Mouse (Mus musculus) 3T3-L1 (cell line): ENCODE data around the gene Myo15b.
"Not testable (repeated sequence)": the region's sequence is repeated elsewhere in the genome, so short reads cannot be mapped to it uniquely, and the experiment has no call there.

Experiments
- DNase-seq: peaks from one replicate; pipeline ENCODE4 v3.0.0-alpha.2; 2015; ENCODE audit warnings: low read depth, low spot score

Myo15b gene

DNA sequence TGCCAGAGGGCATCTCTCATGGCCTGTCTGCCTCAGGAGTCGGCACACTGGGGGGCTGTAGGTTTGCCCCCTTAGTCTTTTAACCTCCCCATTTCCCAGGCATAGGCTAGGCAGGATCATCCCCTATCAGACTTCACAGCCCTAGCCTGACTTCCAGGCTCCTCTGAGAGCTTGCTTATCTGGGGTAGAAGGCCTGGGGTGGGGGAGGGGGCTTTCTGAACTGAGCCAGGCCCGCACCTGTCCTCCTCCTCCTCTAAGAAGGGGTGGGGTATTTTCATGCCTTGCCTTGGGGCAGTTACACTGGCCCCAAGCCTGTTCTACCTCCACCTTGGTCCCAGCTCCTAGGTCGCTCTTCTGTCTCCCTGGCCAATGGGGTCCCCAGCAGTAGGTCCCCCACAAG is 26.7 kb upstream of the Myo15b start:
- no peak for DNase-seq

DNA sequence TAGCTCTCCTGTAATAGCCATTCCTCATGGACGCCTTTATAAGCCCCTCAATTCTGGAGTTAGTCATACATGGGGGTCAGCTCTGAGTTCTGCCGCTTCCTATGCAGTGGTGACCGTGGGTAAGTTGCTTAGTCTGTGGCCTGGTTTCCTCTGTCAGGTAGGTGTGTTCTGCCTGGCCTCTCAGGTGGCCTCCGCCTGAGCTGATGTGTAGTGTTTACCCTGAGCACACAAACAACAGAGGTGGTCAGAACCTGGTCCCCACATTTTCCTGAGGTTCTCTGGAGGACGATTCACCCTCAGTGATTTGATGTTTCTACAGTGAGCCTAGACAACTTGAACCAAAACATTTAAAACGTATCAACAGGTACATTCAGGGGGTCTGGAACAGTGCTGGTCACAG is 26.1 kb upstream of the Myo15b start:
- DNase-seq: no peak

DNA sequence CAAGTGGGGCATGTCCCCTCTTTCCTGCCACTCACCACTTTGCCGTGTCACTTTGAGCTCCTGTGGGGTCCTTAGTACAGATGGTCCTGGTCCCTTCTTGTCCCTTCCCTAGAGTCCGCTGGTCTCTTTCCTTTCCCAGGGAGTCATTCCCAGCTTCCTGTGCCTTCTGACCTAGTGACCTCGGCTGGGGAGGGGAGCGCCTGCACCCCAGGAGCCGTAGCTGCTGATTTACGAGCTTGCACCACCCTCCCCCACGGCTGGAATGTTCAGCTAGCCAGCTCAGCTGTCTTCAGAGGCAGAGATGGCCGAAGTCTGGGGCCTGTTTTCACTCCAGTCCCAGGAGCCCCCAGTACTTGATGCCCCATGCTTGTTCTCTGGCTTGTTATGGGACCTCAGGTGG is 25.7 kb upstream of the Myo15b start:
- DNase-seq: no peak

DNA sequence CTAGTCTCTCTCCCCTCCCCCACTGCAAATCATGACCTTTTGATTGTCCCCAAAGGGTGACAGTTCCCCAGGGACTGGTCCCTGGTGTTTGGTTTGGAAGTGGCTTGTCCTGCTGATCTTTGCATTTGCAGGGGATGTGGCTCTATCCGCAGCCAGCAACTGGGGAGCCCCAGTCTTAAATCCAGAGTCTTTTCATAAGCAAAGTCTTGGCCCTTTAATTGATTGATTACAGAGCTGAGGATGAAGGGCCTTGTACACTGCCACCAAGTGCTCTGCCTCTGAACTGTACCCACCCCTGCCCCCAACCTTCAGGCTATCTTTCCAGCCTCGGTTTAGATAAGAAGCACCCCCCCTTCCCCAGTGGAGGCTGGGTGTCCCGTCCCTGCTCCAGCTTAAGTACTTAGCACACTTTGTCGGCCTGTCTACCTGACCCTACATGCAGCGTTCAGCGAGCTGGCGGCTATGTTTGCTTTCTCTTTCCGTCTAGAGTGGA is 25.1 kb upstream of the Myo15b start:
- no peak for DNase-seq

DNA sequence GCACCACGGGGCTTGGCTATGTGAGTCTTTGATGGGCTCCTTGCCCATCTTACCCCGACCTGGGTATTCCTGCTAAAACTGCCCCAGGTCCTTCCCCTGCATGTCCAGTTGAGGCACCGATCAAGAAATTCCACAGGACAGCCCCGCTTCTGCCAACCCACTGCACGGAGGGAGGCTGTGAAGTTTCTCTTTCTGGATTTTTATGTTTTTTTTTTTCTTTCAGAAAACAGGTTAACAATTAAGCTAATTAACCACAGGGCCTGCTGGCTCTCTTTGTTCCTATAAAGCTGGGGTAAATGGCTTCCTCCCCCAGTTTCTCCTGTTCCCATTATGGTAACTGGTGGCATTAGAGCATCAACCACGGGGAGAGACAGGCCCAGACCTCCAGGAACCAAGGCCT is 24.2 kb upstream of the Myo15b start:
- no peak for DNase-seq

DNA sequence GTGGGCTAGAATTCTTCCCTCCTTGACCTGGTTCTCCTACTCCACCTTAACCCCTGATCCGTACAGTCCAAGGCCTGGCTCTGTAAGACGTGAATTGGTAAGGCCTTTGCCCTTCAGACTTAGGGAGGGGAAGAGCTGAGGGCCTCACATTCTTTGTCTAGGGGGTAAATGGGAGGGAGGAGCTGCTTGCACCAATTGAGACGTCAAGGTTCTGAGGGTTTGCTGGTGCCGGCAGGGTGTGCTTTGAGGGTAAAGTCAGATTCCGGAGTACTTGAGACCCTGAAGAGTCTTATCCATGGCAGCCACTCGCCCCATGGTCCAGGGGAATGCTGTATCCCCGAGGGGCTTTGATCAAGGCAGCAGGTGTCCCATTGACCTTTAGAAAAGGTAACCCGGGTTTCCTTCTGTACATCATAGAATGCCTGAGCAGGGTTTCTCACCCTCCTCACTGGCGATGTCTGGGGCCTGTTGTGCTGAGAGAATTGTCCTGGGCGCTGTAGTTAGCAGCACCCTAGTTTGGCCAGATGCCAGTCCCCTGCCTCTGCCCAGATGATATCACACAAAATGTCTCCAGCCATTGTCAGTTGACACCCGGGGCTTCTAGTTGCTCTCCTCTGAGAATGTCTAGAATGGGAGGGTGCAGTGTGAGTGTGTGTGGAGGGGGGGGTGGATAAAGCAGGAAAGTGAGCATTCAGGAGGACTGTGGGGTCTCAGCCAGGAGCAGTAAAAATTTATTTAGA is 21.4 kb upstream of the Myo15b start:
- no peak for DNase-seq

DNA sequence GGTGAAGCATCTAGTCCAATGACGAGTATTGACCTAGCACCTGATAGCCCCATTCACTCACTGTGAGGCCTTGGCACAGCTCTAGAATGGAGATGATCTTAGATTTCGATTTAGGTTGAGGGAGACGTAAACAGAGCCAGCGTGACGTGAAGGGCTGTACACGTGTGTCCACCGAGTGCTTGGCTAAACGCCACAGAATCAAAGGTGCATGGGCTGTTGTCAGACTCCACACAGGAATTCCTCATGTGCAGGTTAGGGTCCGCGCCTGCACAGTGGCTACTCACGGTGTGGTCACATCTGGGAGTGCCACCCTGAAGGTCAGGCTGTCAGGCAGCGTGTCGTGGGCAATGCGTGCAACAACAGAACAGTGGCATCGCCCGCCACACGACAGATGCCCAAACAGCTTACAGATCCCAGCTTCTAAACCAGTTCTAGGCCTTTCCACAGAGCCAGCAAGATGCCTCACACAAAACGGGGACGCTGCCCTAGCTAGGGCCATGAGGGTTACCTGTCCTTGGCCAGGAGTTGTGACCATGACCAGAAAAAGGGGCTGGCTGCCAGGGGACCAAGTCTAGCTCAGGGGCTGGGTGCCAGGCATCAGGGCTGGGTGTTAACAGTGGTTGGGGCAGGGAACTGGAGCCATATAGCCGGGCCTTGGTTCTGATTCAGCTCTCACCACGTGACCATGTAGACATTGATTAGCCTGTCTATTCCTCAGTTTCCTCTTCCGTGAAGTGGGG is 20.4 kb upstream of the Myo15b start:
- DNase-seq: no peak

DNA sequence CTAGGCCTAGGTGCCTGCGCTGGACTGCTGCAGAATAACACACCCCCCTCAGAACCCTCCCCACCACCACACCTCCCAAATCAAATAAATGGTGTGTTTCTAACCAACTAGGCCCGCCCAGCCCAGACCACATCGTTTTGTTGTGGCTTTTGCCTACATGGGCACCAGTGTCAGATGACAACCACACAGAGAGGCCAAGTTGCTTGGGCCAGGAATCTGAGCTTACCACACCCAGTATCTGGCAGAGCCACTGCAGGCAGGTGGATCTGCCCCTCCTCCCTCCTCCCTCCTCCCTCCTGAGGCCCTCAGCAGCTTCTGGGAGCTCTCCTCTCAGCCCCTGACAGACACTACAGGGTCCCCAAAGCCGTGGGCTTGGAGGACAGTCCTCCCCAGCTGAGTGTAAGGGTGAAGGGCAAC is 19.3 kb upstream of the Myo15b start:
- peak; percentile 68 for DNase-seq

DNA sequence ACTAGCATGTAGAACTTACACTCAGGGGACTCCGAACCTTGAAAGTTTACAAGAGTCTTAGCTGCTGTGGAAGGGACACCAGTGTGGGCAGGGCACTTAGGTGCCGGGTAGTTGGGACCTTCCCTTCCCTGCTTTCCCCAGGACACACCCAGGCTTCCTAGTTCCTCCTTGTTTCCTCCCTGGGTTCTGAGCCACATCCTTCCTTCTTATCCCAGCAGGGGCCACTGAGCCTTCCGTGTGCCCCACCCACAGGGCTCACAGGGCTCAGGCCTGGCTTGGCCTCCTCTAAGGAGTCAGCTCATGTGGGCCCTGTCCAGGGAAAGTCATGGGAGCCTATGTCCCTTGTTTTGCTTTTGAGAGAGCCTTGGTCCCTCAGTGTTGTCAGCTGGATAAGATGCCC is 18.5 kb upstream of the Myo15b start:
- DNase-seq: no peak

DNA sequence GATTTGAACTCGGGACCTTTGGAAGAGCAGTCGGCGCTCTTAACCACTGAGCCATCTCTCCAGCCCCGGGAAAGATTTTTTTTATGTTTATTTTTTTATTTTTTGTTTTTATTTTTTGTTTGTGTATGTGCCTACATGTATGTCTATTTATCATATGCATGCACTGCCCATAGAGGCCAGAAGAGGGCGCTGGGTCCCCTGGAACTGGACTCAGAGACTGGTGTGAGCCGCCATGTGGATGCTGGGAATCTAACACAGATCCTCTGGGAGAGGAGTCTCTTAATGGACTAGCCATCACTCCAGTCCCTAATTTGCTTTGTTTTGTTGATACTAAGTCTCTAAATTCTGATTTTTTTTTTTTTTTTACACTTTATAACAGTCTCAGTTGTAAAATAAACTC is 17.2 kb upstream of the Myo15b start:
- no peak for DNase-seq

DNA sequence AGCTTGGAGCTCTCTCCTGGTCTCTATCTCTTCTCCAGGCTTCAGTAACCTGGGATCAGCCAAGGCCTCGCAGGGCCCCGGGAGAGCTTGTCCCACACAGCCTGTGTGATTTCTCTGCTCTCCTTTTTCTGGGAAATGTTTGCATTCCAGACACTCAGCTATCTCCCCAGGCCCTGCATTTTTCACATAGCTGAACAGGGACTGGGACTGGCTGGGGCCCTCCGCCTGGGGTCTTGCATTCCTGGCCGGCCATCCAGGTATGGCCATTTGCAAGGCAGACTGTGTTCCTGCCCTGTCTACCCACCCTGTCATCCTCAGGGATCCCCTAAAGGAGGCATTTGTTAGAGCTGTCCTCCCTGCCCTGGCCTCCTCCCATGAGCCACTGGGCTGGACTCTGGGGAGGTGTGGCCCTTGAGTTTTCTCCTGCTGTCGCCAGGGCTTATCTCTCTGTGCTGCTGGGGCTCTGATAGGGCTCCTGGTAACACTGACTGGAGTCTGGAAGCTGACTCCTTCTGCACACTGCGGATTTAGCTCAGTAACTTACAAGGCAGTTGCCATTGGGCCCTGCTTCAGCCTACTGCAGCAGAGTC is 16.1 kb upstream of the Myo15b start:
- peak; percentile 29 for DNase-seq

DNA sequence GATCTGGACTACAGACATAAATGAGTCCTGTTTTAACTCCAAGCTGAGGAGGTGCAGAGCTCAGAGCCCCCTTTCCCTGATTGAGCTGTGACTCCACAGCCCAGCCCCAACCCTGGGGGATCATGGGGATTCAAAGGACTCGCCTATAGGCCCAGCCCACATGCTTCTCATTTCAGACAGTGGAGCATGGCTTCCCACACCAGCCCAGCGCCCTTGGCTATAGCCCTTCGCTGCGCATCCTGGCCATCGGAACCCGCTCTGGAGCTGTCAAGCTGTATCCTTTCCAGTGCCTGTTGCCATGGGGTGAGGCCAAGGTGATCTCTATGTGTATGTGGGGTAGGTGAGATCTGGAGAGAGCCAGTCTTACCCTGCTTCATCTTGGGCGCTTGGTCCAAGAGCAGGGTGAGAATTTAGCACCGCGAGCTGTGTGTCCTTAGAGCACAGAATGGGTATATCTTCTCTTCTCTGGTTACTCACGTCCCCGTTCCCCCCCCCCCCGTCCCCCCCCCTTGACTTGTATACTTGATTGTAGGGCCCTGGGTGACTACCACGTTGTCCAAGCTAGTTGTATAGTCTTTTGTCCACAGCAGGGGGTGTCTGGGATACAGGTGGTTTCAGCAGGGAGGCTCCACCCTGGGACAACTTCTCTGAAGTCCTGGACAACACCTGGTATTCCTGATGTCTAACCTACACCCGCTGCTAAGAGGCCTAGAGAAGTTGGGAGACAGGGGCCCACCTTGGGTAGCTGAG is 14.9 kb upstream of the Myo15b start:
- no peak for DNase-seq

DNA sequence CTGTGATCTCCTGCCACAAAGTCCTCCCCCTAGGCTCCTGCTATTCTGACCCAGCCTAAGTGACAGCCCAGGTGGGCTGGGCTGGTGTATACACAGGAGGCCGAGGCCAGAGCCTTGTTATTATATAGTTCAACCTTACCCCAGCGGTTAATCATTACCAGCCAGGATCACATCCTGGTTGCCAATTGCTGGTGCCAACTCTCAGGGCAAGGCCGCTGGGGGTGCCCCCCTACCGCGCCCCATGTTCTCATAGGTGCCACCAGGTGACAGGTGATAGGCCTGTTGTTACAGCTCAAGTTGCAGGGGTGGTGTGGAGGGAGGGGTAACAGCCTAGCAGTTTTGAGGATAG is 14.3 kb upstream of the Myo15b start:
- no peak for DNase-seq

DNA sequence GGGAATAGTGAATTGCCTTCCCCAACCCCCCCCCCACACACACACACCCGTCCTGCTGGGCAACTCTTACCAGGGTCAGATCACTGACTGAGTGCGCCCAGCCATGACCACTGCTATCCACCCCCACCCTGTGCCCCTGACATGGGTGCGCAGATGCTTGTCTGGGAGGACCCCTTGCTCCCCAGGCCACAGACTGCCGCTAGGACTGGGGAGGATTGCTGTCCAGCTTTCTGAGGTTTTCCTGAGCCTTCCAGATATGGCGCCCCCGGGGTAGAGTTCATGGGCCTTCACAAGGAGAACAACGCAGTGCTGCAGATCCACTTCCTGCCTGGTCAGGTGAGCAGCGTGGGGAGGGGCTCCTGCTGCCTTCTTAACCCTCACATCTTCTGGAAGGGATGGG is 14.0 kb upstream of the Myo15b start:
- DNase-seq: no peak

DNA sequence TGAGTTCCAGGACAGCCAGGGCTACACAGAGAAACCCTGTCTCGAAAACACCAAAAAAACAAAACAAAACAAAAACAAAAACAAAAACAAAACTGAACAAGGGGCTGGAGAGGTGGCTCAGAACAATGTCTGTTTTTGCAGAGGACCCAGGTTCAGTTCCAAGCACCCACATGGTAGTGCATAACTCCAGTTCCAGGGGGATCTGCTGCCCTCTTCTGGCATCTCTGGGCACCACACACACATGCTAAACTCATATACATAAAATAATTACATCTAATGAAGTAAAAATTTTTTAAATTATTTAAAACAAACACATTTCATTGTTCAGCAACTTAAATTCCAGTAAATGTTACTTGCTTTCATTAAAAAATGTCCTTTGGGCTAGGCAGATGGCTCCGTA is 12.4 kb upstream of the Myo15b start:
- no peak for DNase-seq

DNA sequence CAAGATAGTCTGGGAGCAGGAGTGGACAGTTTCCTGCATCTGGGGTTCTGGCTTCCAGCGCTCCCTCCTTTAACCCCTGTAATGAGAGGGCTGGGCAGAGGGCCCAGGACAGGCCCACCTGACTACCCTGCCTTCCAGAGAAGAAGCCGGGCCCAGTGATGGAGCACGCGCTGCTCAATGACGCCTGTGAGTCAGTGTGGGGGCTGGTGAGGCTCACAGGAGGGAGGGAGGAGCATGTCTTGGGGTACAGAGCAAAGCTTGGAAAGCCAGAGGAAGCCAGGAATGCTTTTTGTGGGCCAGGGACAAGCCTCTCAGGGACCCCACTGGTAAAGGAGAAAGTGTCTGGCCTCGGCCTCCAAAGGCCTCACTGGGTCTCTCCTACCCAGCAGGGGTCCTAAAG is 3.5 kb upstream of the Myo15b start:
- DNase-seq: no peak

DNA sequence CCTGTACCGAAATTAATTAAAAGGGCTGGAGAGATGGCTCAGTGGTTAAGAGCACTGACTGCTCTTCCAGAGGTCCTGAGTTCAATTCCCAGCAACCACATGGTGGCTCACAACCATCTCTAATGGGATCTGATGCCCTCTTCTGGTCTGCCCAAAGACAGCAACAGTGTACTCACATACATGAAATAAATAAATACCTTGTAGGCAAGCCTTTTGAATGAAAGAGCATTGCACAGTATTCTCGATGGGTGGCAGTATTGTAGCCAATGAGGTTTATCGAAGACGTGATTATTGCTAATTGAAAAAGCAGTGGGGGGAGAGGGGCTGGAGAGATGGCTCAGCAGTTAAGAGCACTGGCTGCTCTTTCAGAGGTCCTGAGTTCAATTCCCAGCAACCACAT is 1.1 kb upstream of the Myo15b start:
- not testable (repeated sequence) for DNase-seq

DNA sequence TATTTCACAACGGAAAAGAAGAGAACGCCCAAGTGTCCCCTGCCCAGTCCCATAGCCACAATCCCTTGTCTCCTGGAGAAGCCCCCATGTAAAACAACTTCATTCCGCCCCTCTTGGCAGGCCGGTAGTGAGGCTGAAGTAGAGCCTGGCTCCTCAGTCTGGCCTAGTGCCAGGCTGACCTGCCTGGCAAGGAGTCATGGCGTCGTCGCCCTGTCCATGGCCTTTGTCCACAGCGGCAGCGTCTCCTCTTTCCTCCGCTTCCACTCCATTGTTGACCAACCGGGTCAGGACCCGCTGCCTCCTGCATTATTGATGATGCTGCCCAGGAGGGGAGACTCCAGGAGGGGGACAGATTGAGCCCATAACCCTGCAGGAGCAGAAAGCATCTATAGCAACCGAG is 270 bp upstream of the Myo15b start:
- no peak for DNase-seq

DNA sequence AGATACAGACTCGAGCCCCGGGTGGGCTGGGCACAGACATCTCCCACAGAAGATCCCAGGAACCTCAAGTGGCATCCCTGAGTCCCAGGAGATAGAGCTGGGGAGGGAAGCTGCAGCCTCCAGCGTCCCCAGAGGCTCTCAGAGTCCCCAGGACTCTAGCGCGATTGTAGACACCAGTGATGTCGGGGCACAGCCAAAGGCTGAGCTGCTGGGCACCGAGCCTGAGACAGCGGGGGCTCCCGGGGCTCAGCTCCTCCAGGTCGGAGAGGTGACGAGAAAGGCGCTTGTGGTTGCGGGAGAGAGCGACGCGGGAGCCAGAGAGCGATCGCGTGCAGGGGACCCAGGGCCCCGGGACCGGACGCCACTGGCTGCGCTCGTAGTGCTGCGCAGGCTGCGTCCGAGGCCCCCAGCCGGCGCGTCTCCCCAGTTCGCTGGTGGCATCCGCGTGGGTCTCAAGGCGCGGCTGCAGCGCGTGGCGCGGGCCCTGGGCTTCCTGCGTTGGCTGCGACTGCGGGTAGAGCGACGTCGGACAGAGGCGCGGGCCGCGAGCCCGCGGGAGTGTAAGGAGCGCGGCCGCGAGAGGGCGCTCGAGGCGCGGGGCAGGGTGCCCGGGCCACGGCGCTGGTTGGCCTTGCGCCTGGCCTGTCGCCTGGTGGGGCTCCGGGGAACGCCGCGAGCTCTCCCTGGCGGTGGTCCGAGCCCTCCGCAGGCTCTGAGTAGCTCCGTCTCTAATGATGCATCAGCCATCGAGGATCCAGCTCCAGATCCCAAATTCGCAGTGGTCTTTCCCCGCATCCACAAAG is 1.1 kb downstream of the Myo15b start:
- DNase-seq: peak; percentile 53

DNA sequence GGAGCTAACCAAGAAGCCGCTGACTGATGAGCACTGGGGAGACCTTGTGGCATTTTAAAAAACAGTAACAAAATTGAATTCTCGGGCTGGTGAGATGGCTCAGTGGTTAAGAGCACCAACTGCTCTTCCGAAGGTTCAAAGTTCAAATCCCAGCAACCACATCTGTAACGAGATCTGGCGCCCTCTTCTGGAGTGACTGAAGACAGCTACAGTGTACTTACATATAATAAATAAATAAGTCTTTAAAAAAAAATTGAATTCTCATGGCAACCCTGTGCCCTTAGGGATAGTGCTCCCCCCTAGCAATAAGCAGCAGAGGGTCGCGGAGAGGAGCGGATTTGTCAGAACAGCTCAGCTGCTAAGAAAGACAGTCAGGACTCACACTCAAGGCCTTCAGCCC is 5.7 kb downstream of the Myo15b start:
- peak; percentile 29 for DNase-seq

DNA sequence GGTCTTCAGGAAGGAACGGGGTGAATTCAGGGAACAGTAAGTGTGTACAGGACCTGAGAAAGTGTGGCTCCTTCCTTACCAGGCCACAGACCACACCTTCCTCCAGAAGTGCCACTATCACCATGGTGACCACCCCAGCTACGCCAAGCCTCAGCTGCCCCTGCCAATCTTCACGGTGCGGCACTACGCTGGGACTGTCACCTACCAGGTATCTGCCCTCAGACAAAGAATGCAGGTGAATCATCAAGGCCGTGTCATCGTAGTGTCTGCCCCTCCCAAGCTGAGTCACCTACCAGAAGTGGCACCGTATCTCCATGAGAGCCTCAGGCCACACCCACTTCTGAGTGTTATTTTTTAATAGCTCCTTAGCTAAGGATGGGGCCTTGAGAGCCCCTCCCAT is 11.2 kb downstream of the Myo15b start:
- peak; percentile 61 for DNase-seq
